Mouse (Mus musculus) intestine, embryonic 14.5 days (tissue): Measurements from ENCODE around the gene Tsc22d3. TPM values are rescaled to one million over a fixed set of nuclear protein-coding genes. Genes with fewer than 3 reads are reported as not detected.

Experiments
- ATAC-seq: fragments of 200-750 bp; cut with Nextera tagmentation; replicated peaks from 2 replicates; pipeline ENCODE4 v1.8.0; 2017; ENCODE audit warnings: low read depth, moderate number of reproducible peaks, moderate TSS enrichment, moderate library complexity; ENCODE audit not compliant: low FRiP score, low TSS enrichment
- DNase-seq: peaks from one replicate; pipeline ENCODE4 v3.0.0-alpha.2; 2018; ENCODE audit warnings: low spot score
- H3K27ac ChIP-seq: fragments of 300-500 bp; sonication (generic); 2 replicates; pipeline ENCODE4 v1.5.1; 2014; ENCODE audit warnings: low read depth, mild to moderate bottlenecking, control low read depth
- H3K27me3 ChIP-seq: fragments of 300-500 bp; sonication (generic); replicated peaks from 2 replicates; pipeline ENCODE4 v1.6.1; 2014; ENCODE audit warnings: low read length, control low read depth; ENCODE audit not compliant: control insufficient read depth, insufficient read depth
- H3K36me3 ChIP-seq: fragments of 300-500 bp; sonication (generic); 2 replicates; pipeline ENCODE4 v1.6.1; 2014; ENCODE audit warnings: low read length, control low read depth; ENCODE audit not compliant: control insufficient read depth, insufficient read depth
- H3K4me1 ChIP-seq: fragments of 300-500 bp; sonication (generic); replicated peaks from 2 replicates; pipeline ENCODE4 v1.6.1; 2014; ENCODE audit warnings: low read length, control low read depth, mixed read lengths; ENCODE audit not compliant: control insufficient read depth, insufficient read depth
- H3K4me2 ChIP-seq: fragments of 300-500 bp; sonication (generic); 2 replicates; pipeline ENCODE4 v1.6.1; 2014; ENCODE audit warnings: low read length
- H3K4me3 ChIP-seq: fragments of 300-500 bp; sonication (generic); 2 replicates; pipeline ENCODE4 v1.5.1; 2014; ENCODE audit warnings: low read depth, low read length, control low read depth, mixed read lengths
- H3K9ac ChIP-seq: fragments of 300-500 bp; sonication (generic); 2 replicates; pipeline ENCODE4 v1.6.1; 2014; ENCODE audit warnings: mild to moderate bottlenecking, low read length
- H3K9me3 ChIP-seq: fragments of 300-500 bp; sonication (generic); 2 replicates; pipeline ENCODE4 v1.6.1; 2016; ENCODE audit warnings: low read length, control low read depth; ENCODE audit not compliant: control insufficient read depth
- WGBS: fragments of 180-500 bp; shearing (Covaris S2); extraction: QIAGEN DNeasy Blood & Tissue Kit; methylation state at CpG from one replicate; pipeline ENCODE4 v1.1.7; 2014; 5-methylcytosine and 5-hydroxymethylcytosine counted together
- polyA plus RNA-seq: library from polyadenylated mRNA; unstranded; fragments of >200 nt; fragmentation: Nextera tagmentation; extraction: Ambion mirVana; gene quantifications from 2 replicates; pipeline ENCODE4 v1.2.1, GENCODE M21; 2014

The Tsc22d3 gene
- polyA plus RNA-seq, 1 experiment from 2014 or later: 59.0 TPM

DNA sequence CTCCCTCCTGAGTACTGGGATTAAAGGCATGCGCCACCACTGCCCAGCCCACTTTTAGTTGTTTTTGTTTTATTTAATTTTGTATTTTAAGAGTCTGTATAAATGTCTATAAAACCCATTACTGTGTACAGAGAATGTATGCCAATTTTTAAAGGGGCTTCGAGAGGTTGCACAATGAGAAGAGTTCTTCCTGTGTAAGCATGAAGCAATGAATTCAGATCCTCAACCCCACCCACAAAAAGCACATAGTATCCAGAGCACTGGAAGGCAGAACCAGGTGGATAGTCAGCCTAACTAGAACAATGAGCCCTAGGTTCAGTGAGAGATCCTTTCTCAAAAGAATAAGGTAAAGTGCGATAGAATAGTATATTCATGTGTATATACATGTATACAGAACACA is 110.3 kb downstream of the Tsc22d3 start:
- H3K4me3 ChIP-seq: no peak overlapping the region
- ATAC-seq (no peak), DNase-seq (no peak)
- 0 out of 2 replicates have a peak, but pooled peaks cover 17% of the 10 kb centered on the region for H3K27me3 ChIP-seq
- 89% methylated on average over 3 of the region's 3 CpGs for WGBS
- H3K4me1 ChIP-seq: no peaks in the 10 kb centered on the region
- no peak overlapping the region for H3K27ac ChIP-seq
- no peaks in the 10 kb centered on the region for H3K9me3 ChIP-seq
- no peaks in the 10 kb centered on the region for H3K36me3 ChIP-seq
- no peak overlapping the region for H3K9ac ChIP-seq
- no peak overlapping the region for H3K4me2 ChIP-seq

Other genes starting within 250 kb of the Tsc22d3 start
- gene Prps1, start 144.0 kb downstream of the Tsc22d3 start, polyA plus RNA-seq: 26.2 and 29.4 TPM in 2 replicates
- 3.7 and 4.4 TPM in 2 replicates for gene Mid2, start 63.9 kb upstream of the Tsc22d3 start, polyA plus RNA-seq
- gene Tex13b, start 212.8 kb upstream of the Tsc22d3 start, polyA plus RNA-seq: 0.14 TPM in 1 of 2 replicates, not detected in the other